Mouse (Mus musculus) ovary, adult 18-20 months (tissue): ENCODE results near the gene Wdr26.

Experiments
- DNase-seq: peaks from one replicate; pipeline ENCODE4 v3.0.0; 2022; ENCODE audit warnings: low spot score, mixed read lengths

Gene Wdr26

DNA sequence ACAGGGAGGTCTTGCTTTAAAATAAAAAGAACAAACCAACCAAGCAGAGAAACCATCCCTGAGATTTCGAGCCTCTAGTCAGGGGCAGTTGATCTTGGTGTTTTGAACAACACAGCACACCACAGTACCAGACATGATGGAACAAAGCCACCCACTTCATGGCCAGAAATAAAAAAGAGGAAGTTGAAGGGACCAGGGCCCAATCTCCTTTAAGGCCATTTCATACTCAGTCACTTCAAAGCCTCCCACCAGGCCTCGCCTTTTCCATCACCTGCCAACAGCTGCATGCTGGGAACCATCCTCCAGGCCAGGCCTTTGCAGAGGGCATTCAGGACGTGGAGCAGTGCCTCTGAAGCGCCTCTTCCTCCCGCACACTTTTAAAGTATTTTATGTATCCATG, 25.5 kb upstream of the Wdr26 start:
- no peak for DNase-seq

DNA sequence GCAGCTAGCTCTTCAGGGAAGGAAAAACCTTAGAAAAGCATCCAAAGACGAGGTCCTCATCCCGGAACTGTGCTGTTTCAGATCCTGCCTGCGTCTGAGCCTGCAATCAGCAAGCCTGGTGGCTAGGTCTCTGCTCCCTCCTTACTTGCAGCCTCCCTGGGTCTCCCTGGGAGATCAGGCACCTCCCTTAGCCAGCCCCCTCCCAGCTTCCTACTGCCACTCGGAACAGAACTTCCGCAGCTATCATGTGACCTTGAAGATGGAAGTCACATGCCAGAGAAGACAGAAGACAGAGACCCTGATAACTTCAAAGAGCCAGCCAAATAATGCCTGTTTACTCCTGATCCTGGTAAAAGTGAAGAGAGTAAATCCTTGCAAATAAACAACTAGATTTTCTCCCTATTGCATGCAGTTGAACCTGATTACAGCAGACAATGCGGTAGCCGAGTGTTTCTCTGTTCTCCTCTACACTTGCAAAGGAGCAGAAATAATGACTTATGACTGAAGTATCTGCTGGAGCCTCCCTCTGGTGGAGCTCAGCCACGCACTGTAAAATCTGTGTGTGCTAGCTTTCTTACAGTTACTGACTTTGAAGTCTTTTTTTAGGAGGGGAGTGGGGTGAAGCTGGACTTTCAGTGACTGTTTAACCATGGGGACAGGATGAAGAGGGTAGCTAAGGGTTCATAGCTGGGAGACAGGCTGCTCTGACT, 22.7 kb upstream of the Wdr26 start:
- peak; percentile 52 for DNase-seq

DNA sequence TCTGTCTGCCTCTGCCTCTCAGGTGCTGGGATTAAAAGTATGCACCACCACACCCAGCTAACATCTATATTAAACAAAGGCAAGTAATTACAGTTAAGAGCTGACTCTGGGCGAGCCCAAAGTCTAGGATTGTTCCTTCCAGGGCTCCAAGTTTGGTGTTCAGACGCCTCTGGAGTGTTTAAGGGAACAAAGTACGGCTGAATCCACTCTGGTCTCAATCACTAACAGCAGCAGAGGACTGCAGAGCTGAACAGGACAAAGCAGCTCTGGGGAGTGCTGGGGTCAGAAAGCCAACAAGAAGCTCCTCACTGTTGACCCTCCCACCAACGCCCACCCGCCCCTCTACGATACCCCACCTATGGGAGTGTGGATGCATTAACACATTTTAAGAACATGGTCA, 21.9 kb upstream of the Wdr26 start:
- DNase-seq, result no peak

DNA sequence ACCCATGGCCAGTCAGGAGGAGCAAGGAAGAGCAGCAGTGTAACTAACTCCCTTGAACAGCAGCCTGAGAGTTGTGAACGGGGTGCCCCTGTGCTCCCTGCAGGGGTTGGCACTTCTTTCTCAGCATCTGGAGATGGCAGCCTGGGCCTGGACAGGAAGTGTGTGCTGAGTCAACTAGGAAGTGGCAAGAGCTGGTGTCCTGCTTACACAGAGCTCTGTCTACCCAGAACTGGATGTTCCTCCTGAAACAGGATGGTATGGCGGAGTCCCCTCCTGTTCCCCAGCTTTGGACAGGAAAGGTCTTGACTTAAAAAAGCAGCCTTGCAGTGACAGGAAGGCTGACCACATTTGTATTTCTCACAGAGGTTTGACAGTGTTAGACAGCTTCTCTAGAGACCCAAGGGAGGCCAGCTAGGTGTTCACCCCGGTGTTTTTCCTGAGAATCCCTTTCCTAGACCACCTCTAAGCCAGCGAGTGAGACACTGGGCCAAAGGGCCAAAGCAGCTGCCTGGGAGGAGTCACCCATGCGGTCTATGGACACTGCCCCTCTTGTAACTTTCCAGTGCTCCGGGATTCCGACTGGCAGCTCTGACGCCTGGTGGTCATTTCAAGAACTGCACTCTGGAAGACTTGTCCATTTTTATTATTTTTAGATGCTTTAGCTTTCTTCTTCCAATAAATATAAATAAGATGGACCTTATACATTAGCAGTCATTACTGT, 20.7 kb upstream of the Wdr26 start:
- peak; percentile 42 for DNase-seq

DNA sequence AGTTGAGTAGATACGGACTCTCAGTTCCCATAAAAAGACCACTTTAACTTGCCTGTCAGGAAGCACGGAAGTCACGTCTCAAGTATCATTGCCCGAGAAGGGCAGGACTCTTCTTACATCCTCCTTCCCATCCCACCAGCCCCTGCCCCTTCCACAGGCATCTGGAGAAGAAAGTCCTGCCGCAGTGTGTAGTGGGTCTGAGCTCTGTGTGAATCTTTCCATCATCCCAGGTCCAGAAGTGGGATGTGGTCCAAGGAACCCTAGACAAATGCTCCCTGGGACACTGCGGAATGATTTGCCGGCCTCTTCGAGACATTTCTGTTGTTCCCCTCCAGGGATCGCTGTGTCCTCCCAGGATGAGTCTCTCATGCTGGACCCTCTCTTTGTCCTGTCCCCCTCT, 20.0 kb upstream of the Wdr26 start:
- DNase-seq, result no peak

DNA sequence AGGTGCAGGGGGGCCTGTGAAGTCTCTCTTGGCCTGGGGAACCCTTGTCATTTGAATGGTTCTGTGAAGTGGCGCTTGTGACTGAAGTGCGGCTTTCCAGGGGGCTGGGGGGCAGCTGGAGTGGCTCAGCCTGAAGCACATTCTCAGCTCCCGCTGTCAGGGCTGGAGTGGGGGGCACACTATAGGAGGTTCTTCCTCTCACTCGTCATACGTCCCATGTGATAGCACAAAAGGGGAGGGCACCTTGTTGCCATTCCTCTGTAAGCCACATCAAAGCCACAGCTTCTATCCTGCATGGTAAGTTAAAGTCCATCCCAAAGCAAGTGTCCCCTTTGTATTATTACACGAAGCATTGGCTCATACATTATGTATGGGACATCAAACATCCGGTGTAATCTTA, 19.5 kb upstream of the Wdr26 start:
- no peak for DNase-seq

DNA sequence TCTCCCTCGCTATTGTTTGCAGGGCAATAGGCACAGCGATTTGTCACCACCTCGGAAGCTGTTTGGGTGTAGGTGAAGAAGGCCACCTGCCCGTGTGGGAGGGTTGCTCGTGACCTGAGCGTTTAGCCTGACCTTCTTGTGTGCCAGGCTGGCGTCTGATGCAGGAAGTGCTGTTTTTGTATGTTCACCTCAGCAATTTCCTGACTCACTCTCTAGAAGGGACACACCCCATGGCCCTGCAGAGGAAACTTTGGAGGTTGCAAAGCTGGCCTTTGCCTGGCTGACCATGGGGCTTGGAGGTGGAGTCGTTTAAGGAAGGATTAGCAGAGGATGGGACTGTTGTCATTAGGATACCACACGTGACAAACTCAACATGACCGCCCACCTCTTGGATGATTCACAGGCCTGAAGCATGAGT, 18.9 kb upstream of the Wdr26 start:
- DNase-seq, result peak; percentile 20

DNA sequence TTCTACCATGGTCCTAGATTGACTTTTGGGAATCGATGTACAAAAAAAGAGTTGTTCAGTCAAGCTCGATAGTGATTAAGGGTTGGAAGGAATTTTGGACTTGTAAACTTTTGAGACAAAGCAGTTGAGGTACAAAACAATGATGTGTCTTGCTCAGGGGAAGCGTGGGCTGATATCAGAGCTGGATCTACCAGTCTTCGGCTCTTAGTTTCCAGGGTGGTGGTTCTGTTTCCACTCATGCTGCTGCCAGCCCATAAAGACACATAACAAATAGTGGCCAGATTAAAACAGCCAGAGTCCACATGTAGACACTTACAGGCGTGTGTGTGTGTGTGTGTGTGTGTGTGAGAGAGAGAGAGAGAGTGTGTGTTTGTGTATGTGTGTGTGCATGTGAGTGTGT, 17.2 kb upstream of the Wdr26 start:
- no peak for DNase-seq

DNA sequence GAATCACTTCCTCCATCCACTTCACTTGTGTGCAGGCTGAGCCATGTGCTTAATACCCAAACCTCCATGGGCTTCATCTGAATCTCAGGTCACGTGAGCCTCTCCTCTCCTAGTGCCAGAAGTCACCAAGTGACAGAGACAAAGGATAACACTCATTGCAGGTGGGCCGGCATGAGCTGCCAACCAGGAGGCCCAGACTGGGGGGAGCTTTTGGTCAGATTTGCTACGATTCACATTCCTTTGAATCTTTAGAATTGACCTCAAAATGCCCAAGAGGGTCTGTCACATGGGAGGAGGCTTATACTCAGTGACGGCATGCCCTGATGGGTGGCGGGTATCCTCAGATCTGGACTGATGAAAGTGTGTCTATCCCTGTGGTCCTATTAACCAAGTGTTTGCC, 16.8 kb upstream of the Wdr26 start:
- DNase-seq, result no peak

DNA sequence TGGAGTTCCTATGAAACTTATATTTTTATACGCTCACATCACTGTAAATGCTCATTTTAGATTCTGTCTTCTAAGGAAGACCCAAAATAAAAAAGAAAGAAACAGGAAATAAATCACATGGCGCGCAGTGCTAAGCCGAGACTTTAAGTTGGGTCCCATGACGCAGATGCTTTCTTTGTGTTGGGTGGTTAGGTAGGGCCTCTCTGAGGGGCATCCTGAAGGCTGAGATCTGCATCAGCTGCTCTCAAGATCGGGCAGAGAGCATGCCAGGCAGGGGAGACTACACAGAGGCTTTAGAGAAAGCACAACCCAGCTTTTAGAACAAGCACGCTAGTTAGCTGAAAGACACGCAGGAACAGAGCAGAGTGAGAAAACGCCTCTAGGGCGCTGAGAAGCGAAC, 16.0 kb upstream of the Wdr26 start:
- no peak for DNase-seq

DNA sequence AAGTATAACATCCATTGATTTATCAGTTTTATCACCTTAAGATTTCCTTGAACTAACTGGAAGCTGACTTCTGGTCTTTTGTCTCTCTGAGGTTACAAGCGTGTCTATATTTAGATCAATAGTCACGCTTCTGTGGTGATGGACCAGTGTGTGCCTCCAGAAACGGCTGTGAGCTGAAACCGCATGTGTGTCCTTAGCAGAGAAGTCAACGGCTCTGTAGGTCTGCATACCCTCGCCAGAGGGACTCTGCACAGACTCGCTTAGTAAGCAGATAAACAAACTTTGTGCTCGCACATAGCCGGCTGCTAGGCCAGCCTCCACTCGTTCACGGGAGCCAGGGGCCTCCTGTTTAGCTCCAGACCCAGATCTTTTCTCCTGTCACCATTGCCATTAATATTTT, 15.0 kb upstream of the Wdr26 start:
- DNase-seq, result no peak

DNA sequence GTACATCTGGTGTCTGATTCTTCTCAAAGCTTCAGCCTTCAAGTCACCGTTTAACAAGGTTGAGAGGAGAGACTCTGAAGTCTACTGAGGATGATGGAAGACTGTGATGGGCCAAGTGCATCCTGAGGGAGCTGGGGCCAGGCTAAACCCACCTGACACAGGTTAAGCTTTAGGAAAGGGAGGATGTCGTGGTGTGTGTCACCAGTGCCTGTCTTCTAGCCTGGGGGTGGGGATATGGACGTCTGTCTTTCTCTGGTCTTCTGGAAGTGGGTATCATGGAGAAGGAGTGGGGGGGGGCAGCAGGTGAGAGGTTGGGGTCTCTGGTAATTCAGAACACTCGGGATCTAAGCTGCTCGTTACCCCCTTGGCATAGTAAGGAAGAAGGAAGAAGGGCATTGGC, 13.5 kb upstream of the Wdr26 start:
- DNase-seq, result no peak

DNA sequence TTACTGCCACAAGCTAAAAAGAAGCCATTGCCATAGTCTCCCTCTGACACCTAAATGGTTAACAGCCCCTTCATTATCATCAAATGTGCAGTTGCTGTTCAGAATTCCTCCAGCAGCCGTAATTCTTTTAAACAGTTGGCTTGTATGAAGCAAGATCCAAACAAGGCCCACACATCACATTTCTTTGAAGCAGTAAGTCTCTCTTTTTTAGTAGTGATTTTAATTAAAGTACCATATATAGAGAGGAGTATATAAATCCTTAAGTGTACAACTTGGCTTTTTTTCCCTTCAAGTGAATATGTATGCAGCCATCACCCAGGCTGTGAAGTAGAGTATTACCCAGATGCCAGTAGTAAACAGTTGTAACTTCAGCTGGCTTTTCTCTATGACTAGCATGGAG, 10.2 kb upstream of the Wdr26 start:
- DNase-seq, result no peak

DNA sequence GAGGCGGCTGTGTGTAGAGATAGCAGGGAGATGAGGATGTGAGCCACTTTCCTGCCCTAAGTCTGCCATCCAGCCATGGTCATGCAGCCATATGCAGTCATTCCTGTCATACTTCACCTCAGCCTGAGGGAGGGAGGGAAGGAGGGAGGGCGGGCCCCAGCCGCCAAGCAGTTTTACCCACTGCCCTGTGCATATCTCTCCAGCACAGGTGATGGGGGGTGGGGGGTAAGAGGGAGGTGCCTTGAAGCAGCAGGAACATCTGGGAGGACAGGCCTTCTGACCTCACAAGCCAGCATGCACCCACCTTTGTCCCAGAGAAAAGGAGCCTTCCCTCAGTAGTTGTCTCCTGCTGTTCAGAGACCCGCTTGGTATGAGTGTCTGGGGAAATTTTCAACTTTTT, 4.5 kb upstream of the Wdr26 start:
- DNase-seq, result no peak

DNA sequence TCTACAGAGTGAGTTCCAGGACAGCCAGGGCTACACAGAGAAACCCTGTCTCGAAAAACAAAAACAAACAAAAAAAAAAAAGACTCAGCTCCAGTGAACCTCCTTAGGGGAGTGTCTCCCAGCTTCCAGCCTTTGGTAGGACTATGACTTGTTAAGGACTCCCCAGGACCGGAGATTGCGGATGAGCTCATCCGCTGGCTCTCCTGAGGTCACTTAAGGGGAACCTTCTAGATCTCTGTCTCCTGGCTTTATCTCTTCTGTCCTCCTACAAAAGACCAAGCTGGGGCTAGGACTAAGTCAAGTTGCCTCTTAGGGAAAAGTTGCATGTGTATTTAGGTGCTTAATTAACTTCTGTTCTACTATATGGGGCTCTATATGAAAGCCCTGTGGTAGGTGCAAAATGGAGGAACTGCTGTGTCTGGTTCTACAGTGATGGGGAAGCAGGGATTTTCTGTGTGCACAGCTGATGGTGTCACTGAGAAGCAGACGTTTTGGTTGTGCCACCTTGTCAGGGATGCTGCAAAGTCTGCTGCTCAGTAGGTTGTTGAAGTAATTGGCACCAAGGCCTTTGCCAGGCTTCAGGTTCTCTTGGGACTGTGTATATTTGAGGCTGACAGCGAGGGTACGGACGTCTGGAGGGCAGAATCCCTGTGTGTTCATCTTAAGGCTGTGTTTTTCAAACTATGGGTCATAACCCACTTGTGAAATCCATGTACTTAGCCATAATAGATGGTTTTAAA, 2.7 kb upstream of the Wdr26 start:
- DNase-seq, result no peak

DNA sequence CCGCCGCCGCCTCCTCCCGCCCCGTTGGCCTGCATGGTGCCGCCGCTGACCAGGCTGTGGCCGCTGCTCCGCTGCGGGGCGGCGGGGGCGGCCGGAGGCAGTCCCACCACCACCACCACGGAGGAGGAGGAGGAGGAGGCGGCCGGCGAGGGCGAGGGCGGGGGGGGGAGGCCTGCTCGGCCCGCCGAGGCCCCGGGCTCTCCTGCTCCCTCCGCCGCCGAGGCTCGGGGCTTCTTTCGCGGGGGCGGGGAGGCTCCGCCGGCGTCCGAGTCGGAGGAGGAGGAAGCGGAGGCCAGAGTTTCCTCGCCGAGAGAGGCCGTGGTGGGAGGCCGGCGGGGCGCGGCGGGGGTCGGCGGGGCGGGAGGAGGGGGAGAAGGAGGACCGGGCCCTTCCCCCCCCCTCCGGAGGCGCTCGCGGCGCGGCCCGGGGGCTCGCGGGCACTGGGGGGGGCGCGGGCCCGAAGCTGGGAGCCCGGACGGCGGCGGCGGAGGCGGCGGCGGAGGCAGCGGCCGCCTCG, 340 bp downstream of the Wdr26 start:
- no peak for DNase-seq

DNA sequence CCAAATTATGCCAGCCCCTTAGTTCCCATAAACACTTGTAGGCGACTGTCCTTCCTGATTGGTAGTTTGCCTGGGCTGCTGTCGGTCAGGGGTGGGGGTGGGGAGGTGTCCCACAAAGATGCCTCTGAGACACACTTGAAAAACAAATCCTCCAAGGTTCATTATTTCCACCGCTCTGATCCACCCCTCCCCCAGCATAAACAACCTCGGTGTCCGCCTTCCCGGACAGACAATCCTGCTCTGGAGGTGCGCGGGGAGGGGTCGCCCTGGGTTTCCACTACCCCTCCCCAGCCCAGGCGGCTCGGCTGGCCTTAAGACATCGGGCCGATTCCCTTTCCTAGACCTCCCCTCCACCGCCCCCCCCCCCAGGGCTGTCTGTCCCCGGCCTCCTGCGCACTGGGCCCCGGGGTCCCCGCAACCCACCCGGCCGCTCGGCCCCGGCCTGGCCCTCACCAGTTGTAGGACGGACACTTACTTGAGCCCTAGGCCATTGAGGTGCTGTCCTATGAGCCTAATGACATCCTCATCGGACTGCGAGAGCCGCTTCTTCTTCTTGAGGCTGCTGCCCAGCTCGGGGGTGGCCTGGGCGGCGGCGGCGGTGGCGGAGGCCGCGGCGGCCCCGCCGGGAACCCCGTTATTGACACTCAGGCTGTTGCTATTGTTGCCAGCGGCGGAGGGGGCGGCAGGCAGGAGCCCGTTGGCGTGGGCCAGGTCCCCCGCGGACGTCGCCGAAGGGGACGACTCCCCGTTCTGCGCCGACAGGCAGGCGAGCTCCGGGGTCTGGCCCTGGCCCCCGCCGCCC, 999 bp downstream of the Wdr26 start:
- DNase-seq, result peak; percentile 15

DNA sequence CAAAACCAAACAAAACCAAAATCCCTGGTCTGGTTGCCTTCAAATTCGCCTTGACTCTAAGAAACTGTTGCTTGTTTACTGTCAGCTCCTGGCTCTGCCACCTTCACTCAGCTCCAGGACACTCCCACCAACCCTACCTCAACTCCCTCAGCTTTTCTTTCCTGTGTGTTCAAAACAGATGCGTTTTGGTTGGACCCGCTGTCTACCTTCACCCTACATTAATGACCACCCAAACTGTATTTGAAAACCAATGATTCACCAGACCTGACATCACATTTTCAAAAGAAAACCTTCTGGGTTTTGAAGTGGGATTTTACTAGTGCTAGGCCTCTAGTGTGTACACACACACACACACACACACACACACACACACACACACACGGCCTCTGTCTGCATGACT, 1.7 kb downstream of the Wdr26 start:
- no peak for DNase-seq

DNA sequence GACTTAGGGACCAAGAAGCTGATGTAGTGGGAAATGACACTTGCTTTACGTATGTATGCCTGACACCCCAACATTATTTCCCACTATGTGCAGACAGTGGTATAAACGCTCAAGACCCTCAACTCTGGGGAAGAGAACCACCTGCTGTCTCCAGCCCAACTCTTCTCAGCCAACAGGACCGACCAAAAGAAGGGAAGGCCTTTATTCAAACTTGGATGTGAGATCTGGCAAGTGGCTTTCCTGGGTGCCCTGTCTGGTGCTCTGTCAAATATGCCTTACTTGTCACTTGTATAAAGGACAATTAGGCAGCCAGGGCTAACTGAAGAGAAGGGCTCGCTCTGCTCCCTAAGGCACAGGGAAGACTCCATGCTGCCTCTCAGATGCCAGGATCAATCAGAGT, 12.4 kb downstream of the Wdr26 start:
- DNase-seq, result no peak

DNA sequence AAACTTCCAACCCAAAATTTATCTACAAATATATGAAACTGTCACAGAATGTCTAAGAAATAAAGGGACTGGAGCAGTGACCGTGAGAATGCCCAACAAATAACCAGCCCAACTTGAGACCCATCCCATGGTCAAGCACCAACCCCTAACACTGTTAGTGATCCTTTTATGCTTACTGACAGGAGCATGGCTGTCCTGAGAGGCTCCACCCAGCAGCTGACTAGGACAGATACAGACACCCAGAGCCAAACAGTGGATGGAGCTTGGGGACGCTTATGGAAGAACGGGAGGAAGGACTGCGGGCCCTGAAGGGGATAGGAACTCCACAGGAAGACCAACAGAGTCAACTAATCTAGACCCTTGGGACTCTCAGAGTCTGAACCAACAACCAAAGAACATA, 22.9 kb downstream of the Wdr26 start:
- no peak for DNase-seq

DNA sequence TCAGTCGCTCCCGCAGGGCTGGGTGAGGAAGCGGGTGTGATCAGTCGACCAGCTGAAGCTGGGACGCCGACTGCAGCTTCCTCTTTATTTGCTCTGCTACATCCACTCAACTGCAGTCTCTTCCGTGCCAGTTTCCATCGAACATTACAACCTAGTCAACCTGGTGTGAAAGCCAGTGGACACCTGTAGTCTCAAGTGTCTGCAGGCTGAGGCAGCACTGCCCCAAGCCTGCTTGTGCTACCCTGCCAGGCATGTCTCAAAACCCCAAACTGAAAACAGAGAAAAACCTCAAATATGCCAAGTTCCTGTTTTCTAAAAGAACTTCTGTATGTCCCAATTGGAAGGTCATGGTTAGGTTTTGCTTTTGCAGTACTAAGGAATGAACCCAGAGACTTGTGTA, 41.6 kb downstream of the Wdr26 start:
- DNase-seq, result no peak

DNA sequence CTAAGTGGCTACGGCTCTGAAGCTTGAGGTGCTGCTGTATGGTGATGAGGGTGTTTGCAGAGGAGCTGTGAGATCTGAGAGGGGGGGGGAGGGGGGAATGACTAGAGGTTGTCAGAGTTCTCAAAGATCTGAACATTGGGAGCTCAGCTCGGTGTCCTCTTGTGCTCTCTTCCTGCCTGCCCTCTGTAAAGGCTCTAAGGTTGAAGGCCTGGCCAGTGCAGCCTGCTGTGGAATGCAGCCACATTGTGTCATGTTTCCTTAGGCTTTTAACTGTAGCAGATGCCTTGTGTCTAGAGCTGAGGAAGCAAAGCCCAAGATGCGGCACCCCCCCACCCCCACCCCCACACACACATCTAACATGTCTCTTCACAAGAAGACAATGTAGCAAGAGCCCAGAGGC, 43.4 kb downstream of the Wdr26 start:
- no peak for DNase-seq
